Mouse (Mus musculus) T-helper 2 cell (primary cell): ENCODE measurements around the gene Smim5.
"Not testable (repeated sequence)": the region's sequence is repeated elsewhere in the genome, so short reads cannot be mapped to it uniquely, and the experiment has no call there.

Experiments
- in situ Hi-C: fragments of 300-600 bp; cut with MboI, MseI; formaldehyde crosslinking; loops from one replicate; pipeline ENCODE4 v1.15.1; 2025; ENCODE audit warnings: high pct_unique_total_duplicates

The Smim5 gene

GRCm38 (mm10) chr11:115899486-115900266 is at the start of gene Smim5:
Gene Smim5 (plus strand): TSS chr11:115899966.
- in situ Hi-C loops = no loop called here

- in situ Hi-C loops = no loop called here
Measured at GRCm38 (mm10) chr11:115854674-115855073, 45.1 kb upstream of the Smim5 start.

GRCm38 (mm10) chr11:115857146-115857545 is 42.6 kb upstream of the Smim5 start:
- in situ Hi-C loops = not testable (repeated sequence)

GRCm38 (mm10) chr11:115857936-115858335 is 41.8 kb upstream of the Smim5 start:
- in situ Hi-C loops = no loop called here

- in situ Hi-C loops = no loop called here
Measured at GRCm38 (mm10) chr11:115858354-115858753, 41.4 kb upstream of the Smim5 start, which contains the start of gene Myo15b. Gene Myo15b (plus strand): TSS chr11:115858406.

GRCm38 (mm10) chr11:115859143-115859945 is 40.4 kb upstream of the Smim5 start:
- in situ Hi-C loops = no loop called here

GRCm38 (mm10) chr11:115863895-115864294 is 35.9 kb upstream of the Smim5 start:
- in situ Hi-C loops = no loop called here

- in situ Hi-C loops = no loop called here
Measured at GRCm38 (mm10) chr11:115869393-115869792, 30.4 kb upstream of the Smim5 start.

- in situ Hi-C loops = no loop called here
Measured at GRCm38 (mm10) chr11:115872437-115872836, 27.3 kb upstream of the Smim5 start.

GRCm38 (mm10) chr11:115875935-115876334 is 23.8 kb upstream of the Smim5 start:
- in situ Hi-C loops = no loop called here

GRCm38 (mm10) chr11:115876438-115876837 is 23.3 kb upstream of the Smim5 start:
- in situ Hi-C loops = no loop called here

GRCm38 (mm10) chr11:115877174-115877755 is 22.5 kb upstream of the Smim5 start:
- in situ Hi-C loops = no loop called here

- in situ Hi-C loops = no loop called here
Measured at GRCm38 (mm10) chr11:115878071-115878470, 21.7 kb upstream of the Smim5 start.

GRCm38 (mm10) chr11:115881002-115881401 is 18.8 kb upstream of the Smim5 start:
- in situ Hi-C loops = no loop called here

GRCm38 (mm10) chr11:115883251-115883650 is 16.5 kb upstream of the Smim5 start:
- in situ Hi-C loops = no loop called here

- in situ Hi-C loops = no loop called here
Measured at GRCm38 (mm10) chr11:115884361-115884760, 15.4 kb upstream of the Smim5 start.

GRCm38 (mm10) chr11:115885281-115885680 is 14.5 kb upstream of the Smim5 start:
- in situ Hi-C loops = no loop called here

- in situ Hi-C loops = no loop called here
Measured at GRCm38 (mm10) chr11:115886446-115886845, 13.3 kb upstream of the Smim5 start.

GRCm38 (mm10) chr11:115888020-115888419 is 11.7 kb upstream of the Smim5 start:
- in situ Hi-C loops = no loop called here

GRCm38 (mm10) chr11:115889159-115889558 is 10.6 kb upstream of the Smim5 start:
- in situ Hi-C loops = no loop called here

- in situ Hi-C loops = no loop called here
Measured at GRCm38 (mm10) chr11:115892213-115892612, 7.6 kb upstream of the Smim5 start.

GRCm38 (mm10) chr11:115893071-115893470 is 6.7 kb upstream of the Smim5 start:
- in situ Hi-C loops = no loop called here
